Mouse (Mus musculus): Measurements from ENCODE around the gene 4930432M17Rik. TPM values are rescaled to one million over a fixed set of nuclear protein-coding genes. Genes with fewer than 3 reads are reported as not detected.

4930432M17Rik gene
- total RNA-seq (2014; fragmentation: Nextera tagmentation) (not detected in 2 replicates), total RNA-seq (2017) (0.12 and 0.16 TPM in 2 replicates), polyA plus RNA-seq (2012) (not detected in 2 replicates)

DNA sequence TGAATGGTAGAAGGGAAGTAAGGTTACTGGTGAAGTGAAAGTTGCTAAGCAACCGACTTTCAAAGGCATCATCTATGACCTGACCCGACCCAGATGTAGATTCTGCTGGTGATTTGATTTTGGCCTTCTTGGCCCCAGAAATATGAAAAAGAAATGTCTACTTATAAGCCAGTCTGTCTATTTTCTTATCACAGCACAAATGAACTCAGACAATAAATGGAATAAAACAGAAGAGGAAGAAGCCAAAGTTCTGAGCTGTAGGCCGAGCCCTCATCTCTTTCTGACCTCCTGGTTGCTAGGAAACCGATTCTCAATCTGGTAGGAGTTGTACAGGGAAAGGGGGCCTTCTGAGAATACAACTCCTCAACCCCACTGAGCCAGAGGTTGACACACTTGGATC, at the start of gene 4930432M17Rik:
Gene 4930432M17Rik, plus strand, starts transcription at position 301 of the 400 bp plus-strand sequence.
- Histone ChIP-seq H3K27me3 (ENCODE audit: insufficient read depth, low read length) (peaks cover 34% of the 10 kb centered on the region), H3K4me3 (ENCODE audit: low read depth, low read length) (no peak within 1 kb of the TSS), H3K9me3 (replicated peaks) (no peaks in the 10 kb centered on the region), H3K36me3 (replicated peaks) (no peaks in the 10 kb centered on the region), H3K4me1 (ENCODE audit: insufficient read depth, low read depth, low read length) (no peaks in the 10 kb centered on the region)
- TF ChIP-seq CTCF (IDR thresholded peaks at IDR 0.05; ENCODE audit: low read depth, low read length) (no peak), GATA2 (IDR thresholded peaks at IDR 0.05; ENCODE audit: borderline replicate concordance, low read depth, low read length) (no peak), TAL1 (conservative IDR thresholded peaks at IDR 0.05; ENCODE audit: low read depth, low read length) (no peak), POLR2AphosphoS5 (IDR thresholded peaks at IDR 0.05; ENCODE audit: insufficient replicate concordance, low read depth, low read length) (no peak), GATA1 (IDR thresholded peaks at IDR 0.05; ENCODE audit: borderline replicate concordance, low read length) (no peak)
- DNase-seq (ENCODE audit: low spot score): no peak
- ATAC-seq (ENCODE audit: extremely low read depth, insufficient number of reproducible peaks, low FRiP score, poor library complexity, severe bottlenecking): no peak

DNA sequence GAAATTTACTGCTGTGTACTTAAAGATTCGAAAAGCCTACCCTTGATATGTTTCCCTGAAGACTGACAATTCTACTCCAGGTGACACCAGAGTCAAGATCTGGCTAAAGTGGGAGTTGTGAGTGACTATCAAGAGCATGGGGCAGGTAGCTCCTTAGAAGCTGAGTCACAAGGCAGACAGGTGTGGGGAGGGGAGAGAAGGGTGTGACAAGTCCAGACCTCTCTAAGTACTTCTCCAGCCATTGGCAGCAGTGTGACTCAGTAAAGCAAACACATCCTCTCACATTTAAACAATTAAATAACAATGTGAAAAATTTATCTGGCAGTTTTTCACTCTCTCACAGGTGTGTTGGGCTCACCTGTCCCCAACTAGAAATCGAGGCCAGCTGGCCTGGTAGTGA, 44.9 kb upstream of the 4930432M17Rik start:
- TF ChIP-seq GATA2 (IDR thresholded peaks at IDR 0.05; ENCODE audit: borderline replicate concordance, low read depth, low read length): no peak
- no peak for TF ChIP-seq POLR2AphosphoS5 (IDR thresholded peaks at IDR 0.05; ENCODE audit: insufficient replicate concordance, low read depth, low read length)
- no peak for TF ChIP-seq CTCF (IDR thresholded peaks at IDR 0.05; ENCODE audit: low read depth, low read length)
- TF ChIP-seq TAL1 (conservative IDR thresholded peaks at IDR 0.05; ENCODE audit: low read depth, low read length): no peak
- TF ChIP-seq GATA1 (IDR thresholded peaks at IDR 0.05; ENCODE audit: borderline replicate concordance, low read length): no peak

GRCm38 (mm10) chr3:121626273-121626672, 44.3 kb upstream of the 4930432M17Rik start:
- TF ChIP-seq GATA1 (IDR thresholded peaks at IDR 0.05; ENCODE audit: borderline replicate concordance, low read length): no peak
- TF ChIP-seq GATA2 (IDR thresholded peaks at IDR 0.05; ENCODE audit: borderline replicate concordance, low read depth, low read length): no peak
- TF ChIP-seq POLR2AphosphoS5 (IDR thresholded peaks at IDR 0.05; ENCODE audit: insufficient replicate concordance, low read depth, low read length): no peak
- TF ChIP-seq CTCF (IDR thresholded peaks at IDR 0.05; ENCODE audit: low read depth, low read length): no peak
- no peak for TF ChIP-seq TAL1 (conservative IDR thresholded peaks at IDR 0.05; ENCODE audit: low read depth, low read length)
- ATAC-seq (ENCODE audit: extremely low read depth, insufficient number of reproducible peaks, low FRiP score, poor library complexity, severe bottlenecking) (no peak), DNase-seq (ENCODE audit: low spot score) (no peak)
- Histone ChIP-seq H3K9me3 (replicated peaks) (no peaks in the 10 kb centered on the region), H3K36me3 (replicated peaks) (no peaks in the 10 kb centered on the region), H3K4me3 (ENCODE audit: low read depth, low read length) (no peak overlapping the region), H3K4me1 (ENCODE audit: insufficient read depth, low read depth, low read length) (no peaks in the 10 kb centered on the region), H3K27me3 (ENCODE audit: insufficient read depth, low read length) (peaks cover 6% of the 10 kb centered on the region)

More for the DNA sequence above, 44.9 kb upstream of the 4930432M17Rik start:
- DNase-seq (ENCODE audit: low spot score): no peak
- Histone ChIP-seq H3K4me1 (ENCODE audit: insufficient read depth, low read depth, low read length) (no peaks in the 10 kb centered on the region), H3K4me3 (ENCODE audit: low read depth, low read length) (no peak overlapping the region), H3K36me3 (replicated peaks) (no peaks in the 10 kb centered on the region), H3K9me3 (replicated peaks) (no peaks in the 10 kb centered on the region), H3K27me3 (ENCODE audit: insufficient read depth, low read length) (peaks cover 6% of the 10 kb centered on the region)
- ATAC-seq (ENCODE audit: extremely low read depth, insufficient number of reproducible peaks, low FRiP score, poor library complexity, severe bottlenecking): no peak

DNA sequence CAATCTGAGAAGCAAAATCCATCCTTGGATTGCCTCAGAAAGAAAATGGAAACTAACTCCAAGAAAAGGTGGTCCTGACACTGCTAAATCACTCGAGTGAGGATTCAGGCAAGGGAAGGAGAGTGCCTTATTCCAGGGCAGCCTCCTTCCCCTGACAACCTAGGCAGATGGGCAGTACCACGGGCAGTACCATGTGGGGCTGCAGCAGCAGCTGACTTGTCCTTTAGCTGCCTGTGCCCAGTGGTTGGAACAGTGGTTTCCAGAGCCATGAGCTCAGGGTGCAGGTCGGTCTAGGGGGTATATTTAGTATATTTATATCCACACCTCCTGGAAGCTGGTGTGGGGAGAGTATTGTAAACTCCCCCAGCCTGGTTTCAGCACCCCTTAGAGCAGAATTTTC, 42.3 kb upstream of the 4930432M17Rik start:
- ATAC-seq (ENCODE audit: extremely low read depth, insufficient number of reproducible peaks, low FRiP score, poor library complexity, severe bottlenecking) (no peak), DNase-seq (ENCODE audit: low spot score) (no peak)
- no peaks in the 10 kb centered on the region for H3K4me1 ChIP-seq (ENCODE audit: insufficient read depth, low read depth, low read length)
- H3K27me3 ChIP-seq (ENCODE audit: insufficient read depth, low read length): peaks cover 6% of the 10 kb centered on the region
- H3K4me3 ChIP-seq (ENCODE audit: low read depth, low read length): no peak overlapping the region
- H3K36me3 ChIP-seq (replicated peaks): no peaks in the 10 kb centered on the region
- TF ChIP-seq GATA2 (IDR thresholded peaks at IDR 0.05; ENCODE audit: borderline replicate concordance, low read depth, low read length) (no peak), CTCF (IDR thresholded peaks at IDR 0.05; ENCODE audit: low read depth, low read length) (no peak), TAL1 (conservative IDR thresholded peaks at IDR 0.05; ENCODE audit: low read depth, low read length) (no peak), POLR2AphosphoS5 (IDR thresholded peaks at IDR 0.05; ENCODE audit: insufficient replicate concordance, low read depth, low read length) (no peak), GATA1 (IDR thresholded peaks at IDR 0.05; ENCODE audit: borderline replicate concordance, low read length) (no peak)
- H3K9me3 ChIP-seq (replicated peaks): no peaks in the 10 kb centered on the region

GRCm38 (mm10) chr3:121630626-121631025, 39.9 kb upstream of the 4930432M17Rik start:
- ATAC-seq (ENCODE audit: extremely low read depth, insufficient number of reproducible peaks, low FRiP score, poor library complexity, severe bottlenecking): no peak
- DNase-seq (ENCODE audit: low spot score): no peak
- no peak overlapping the region for H3K4me3 ChIP-seq (ENCODE audit: low read depth, low read length)

GRCm38 (mm10) chr3:121634963-121635362, 35.6 kb upstream of the 4930432M17Rik start:
- H3K36me3 ChIP-seq (replicated peaks): no peaks in the 10 kb centered on the region
- H3K4me3 ChIP-seq (ENCODE audit: low read depth, low read length): no peak overlapping the region
- DNase-seq (ENCODE audit: low spot score) (no peak), ATAC-seq (ENCODE audit: extremely low read depth, insufficient number of reproducible peaks, low FRiP score, poor library complexity, severe bottlenecking) (no peak)
- H3K9me3 ChIP-seq (replicated peaks): no peaks in the 10 kb centered on the region
- H3K4me1 ChIP-seq (ENCODE audit: insufficient read depth, low read depth, low read length): no peaks in the 10 kb centered on the region
- peaks cover 17% of the 10 kb centered on the region for H3K27me3 ChIP-seq (ENCODE audit: insufficient read depth, low read length)
- TF ChIP-seq CTCF (IDR thresholded peaks at IDR 0.05; ENCODE audit: low read depth, low read length) (no peak), GATA1 (IDR thresholded peaks at IDR 0.05; ENCODE audit: borderline replicate concordance, low read length) (no peak), GATA2 (IDR thresholded peaks at IDR 0.05; ENCODE audit: borderline replicate concordance, low read depth, low read length) (no peak), TAL1 (conservative IDR thresholded peaks at IDR 0.05; ENCODE audit: low read depth, low read length) (no peak), POLR2AphosphoS5 (IDR thresholded peaks at IDR 0.05; ENCODE audit: insufficient replicate concordance, low read depth, low read length) (no peak)

More at GRCm38 (mm10) chr3:121630626-121631025, 39.9 kb upstream of the 4930432M17Rik start:
- Histone ChIP-seq H3K27me3 (ENCODE audit: insufficient read depth, low read length) (peaks cover 6% of the 10 kb centered on the region), H3K36me3 (replicated peaks) (no peaks in the 10 kb centered on the region), H3K9me3 (replicated peaks) (no peaks in the 10 kb centered on the region), H3K4me1 (ENCODE audit: insufficient read depth, low read depth, low read length) (no peaks in the 10 kb centered on the region)
- TF ChIP-seq CTCF (IDR thresholded peaks at IDR 0.05; ENCODE audit: low read depth, low read length) (no peak), GATA1 (IDR thresholded peaks at IDR 0.05; ENCODE audit: borderline replicate concordance, low read length) (no peak), POLR2AphosphoS5 (IDR thresholded peaks at IDR 0.05; ENCODE audit: insufficient replicate concordance, low read depth, low read length) (no peak), TAL1 (conservative IDR thresholded peaks at IDR 0.05; ENCODE audit: low read depth, low read length) (no peak), GATA2 (IDR thresholded peaks at IDR 0.05; ENCODE audit: borderline replicate concordance, low read depth, low read length) (no peak)

All from G1E (cell line).